Mouse (Mus musculus) lung, postnatal 14 days (tissue): Measurements from ENCODE around the gene Olfr235.
"Not testable (repeated sequence)": the region's sequence is repeated elsewhere in the genome, so short reads cannot be mapped to it uniquely, and the experiment has no call there.

Experiments used
- DNase-seq: peaks from one replicate; pipeline ENCODE4 v3.0.0; 2021

The Olfr235 gene

DNA sequence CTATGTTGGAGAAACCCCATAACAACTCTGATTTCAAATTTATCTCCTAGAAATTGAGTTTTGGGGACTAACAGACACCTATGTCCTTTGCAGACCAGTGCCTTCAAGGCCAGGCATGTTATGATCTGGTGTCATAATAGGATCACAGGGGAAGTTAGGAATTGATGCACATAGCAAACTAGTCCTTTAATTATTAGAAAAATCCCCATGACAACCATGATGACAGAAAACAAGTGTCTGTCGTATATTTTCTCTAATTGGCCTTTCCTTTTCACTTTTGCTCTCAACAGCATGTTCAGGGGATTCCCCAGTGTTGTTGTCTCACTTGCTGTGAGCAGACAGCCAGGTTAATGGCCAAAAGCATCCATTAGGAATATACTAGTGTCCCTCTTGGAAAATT lies at the start of gene Olfr235:
Gene Olfr235 (plus strand): TSS at position 301 of the 400 bp plus-strand sequence.
- DNase-seq = no peak

DNA sequence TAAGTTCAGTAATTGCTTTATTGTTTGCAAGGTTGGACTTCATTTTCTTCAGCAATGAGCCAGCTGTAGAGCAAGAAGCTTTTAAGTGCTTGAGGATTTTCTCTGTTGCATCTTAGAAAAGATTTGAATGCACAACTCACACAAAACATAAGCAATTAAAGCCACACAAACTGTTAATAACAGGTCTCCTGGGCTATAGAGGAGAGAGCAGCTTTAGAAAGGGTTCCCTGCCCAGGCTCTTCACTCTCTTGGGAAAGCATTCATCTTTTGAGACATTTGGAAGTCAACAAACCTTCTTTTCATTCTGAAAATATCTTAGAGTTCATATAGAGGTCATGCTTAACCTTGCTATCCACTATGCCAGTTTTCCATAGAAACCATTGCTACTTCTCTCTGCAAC lies 28.3 kb upstream of the Olfr235 start, which contains the start of gene Olfr1432:
Gene Olfr1432 (minus strand): TSS at position 101 of the 400 bp plus-strand sequence.
- not testable (repeated sequence) for DNase-seq

DNA sequence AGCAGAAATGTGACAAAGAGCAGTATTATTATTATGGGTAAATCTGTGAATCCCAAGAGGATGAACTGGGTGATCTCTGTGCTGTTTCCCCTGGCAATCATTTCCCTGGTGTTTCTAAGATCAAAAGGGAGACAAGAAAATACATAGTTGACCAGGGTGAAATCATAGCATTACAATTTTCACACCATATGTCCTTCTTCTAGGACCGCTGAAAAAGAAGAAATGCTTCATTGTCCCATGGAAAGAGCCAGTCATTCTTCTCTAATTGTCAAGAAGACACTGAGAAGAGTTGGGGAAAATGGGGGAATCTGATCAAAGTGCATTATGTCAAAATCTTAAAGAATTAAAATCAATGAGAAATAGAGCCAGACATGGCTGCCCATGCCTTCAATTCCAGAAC lies 19.3 kb upstream of the Olfr235 start, which contains the start of gene Olfr262:
Gene Olfr262 (minus strand): TSS at position 101 of the 400 bp plus-strand sequence.
- DNase-seq = no peak

DNA sequence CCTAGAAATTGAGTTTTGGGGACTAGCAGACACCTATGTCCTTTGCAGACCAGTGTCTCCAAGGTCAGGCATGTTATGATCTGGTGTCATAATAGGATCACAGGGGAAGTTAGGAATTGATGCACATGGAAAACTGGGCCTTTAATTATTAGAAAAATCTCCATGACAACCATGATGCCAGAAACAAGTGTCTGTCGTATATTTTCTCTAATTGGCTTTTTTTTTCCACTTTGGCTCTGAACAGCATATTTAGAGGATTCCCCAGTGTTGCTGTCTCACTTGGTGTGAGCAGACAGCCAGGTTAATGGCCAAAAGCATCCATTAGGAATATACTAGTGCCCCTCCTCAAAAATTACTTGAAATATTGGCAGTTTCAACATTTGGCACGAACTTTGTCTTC lies 18.7 kb downstream of the Olfr235 start, which contains the start of gene Olfr1434:
Gene Olfr1434 (plus strand): TSS at position 301 of the 400 bp plus-strand sequence.
- DNase-seq = no peak

DNA sequence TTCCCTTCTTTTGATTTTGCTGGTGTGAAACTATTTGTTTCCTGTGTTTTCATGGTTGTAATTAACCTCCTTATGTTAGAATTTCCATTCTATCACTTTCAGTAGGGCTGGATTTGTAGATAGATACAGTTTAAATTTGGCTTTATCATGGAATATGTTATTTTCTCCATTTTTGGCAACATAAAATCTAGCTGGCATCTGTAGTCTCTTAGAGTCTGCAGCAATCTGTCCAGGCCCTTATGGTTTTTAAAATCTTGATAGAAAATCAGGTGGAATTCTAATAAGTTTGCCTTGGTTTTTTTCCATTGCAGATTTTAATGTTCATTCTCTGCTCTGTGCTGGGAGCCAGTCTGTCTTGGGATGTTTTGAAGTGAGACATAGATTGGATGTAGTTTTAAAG lies 32.1 kb downstream of the Olfr235 start:
- no peak for DNase-seq

DNA sequence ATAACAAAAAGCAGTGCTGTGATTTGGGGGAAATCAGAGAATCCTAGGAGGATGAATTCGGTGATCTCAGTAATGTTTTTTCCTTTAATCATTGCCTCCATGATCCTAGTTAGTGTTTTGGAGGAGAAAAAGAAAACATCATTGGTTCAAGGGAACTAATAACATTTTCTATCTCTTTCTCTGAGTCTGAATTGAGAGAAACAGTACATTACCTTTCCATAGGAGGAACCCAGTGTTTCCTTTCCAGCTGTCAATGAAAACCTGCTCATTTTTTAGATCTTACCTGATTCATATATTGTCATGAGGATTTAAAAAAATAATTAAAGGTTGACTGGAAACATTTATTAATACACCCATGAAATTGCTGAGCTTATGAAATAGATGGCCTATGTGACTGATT lies 38.2 kb downstream of the Olfr235 start, which contains the start of gene Olfr1436:
Gene Olfr1436 (minus strand): TSS at position 101 of the 400 bp plus-strand sequence.
- DNase-seq = not testable (repeated sequence)
